Mouse (Mus musculus) kidney, postnatal 0 days (tissue): ENCODE results near the gene Hormad2. TPM values are rescaled to one million over a fixed set of nuclear protein-coding genes. Genes with fewer than 3 reads are reported as not detected.
A peak's percentile ranks its signal among the peaks of the same experiment; 100 is the strongest.

Experiments used
- ATAC-seq: fragments of 200-750 bp; cut with Nextera tagmentation; replicated peaks from 2 replicates; pipeline ENCODE4 v1.8.0; 2017; ENCODE audit warnings: low read depth, moderate number of reproducible peaks, moderate TSS enrichment, moderate library complexity; ENCODE audit not compliant: low FRiP score
- DNase-seq: peaks from one replicate; pipeline ENCODE4 v3.0.0-alpha.2; 2016; ENCODE audit warnings: low spot score
- H3K27ac ChIP-seq: fragments of 300-500 bp; sonication (generic); 2 replicates; pipeline ENCODE4 v1.5.1; 2014; ENCODE audit warnings: mild to moderate bottlenecking
- H3K27me3 ChIP-seq: fragments of 300-500 bp; sonication (generic); 2 replicates; pipeline ENCODE4 v1.6.1; 2014; ENCODE audit warnings: low read length, mixed read lengths; ENCODE audit not compliant: insufficient read depth
- H3K36me3 ChIP-seq: fragments of 300-500 bp; sonication (generic); 2 replicates; pipeline ENCODE4 v1.6.1; 2014; ENCODE audit warnings: low read length, mixed read lengths; ENCODE audit not compliant: insufficient read depth
- H3K4me1 ChIP-seq: fragments of 300-500 bp; sonication (generic); replicated peaks from 2 replicates; pipeline ENCODE4 v1.6.1; 2014; ENCODE audit warnings: antibody characterized with exemption, low read length, mixed read lengths; ENCODE audit not compliant: insufficient read depth
- H3K4me2 ChIP-seq: fragments of 300-500 bp; sonication (generic); 2 replicates; pipeline ENCODE4 v1.6.1; 2014; ENCODE audit warnings: mild to moderate bottlenecking, low read length, moderate library complexity, mixed read lengths
- H3K4me3 ChIP-seq: fragments of 300-500 bp; sonication (generic); replicated peaks from 2 replicates; pipeline ENCODE4 v1.5.1; 2014; ENCODE audit warnings: low read depth, low read length
- H3K9ac ChIP-seq: fragments of 300-500 bp; sonication (generic); 2 replicates; pipeline ENCODE4 v1.6.1; 2014; ENCODE audit warnings: low read depth, low read length
- H3K9me3 ChIP-seq: fragments of 300-500 bp; sonication (generic); replicated peaks from 2 replicates; pipeline ENCODE4 v1.6.1; 2016; ENCODE audit warnings: low read length, inconsistent platforms, mixed read lengths
- CTCF ChIP-seq: IDR thresholded peaks from 2 replicates; pipeline ENCODE4 v1.5.1; 2016; ENCODE audit warnings: antibody characterized with exemption, low read depth, mild to moderate bottlenecking, moderate library complexity
- WGBS: fragments of 180-500 bp; shearing (Covaris S2); extraction: QIAGEN DNeasy Blood & Tissue Kit; methylation state at CpG from one replicate; pipeline ENCODE4 v1.1.7; 2014; 5-methylcytosine and 5-hydroxymethylcytosine counted together
- polyA plus RNA-seq: library from polyadenylated mRNA; unstranded; fragments of >200 nt; fragmentation: Nextera tagmentation; extraction: Ambion mirVana; gene quantifications from 2 replicates; pipeline ENCODE4 v1.2.1, GENCODE M21; 2015

Gene Hormad2
- polyA plus RNA-seq, 1 experiment from 2014 or later, result 0.26 TPM

DNA sequence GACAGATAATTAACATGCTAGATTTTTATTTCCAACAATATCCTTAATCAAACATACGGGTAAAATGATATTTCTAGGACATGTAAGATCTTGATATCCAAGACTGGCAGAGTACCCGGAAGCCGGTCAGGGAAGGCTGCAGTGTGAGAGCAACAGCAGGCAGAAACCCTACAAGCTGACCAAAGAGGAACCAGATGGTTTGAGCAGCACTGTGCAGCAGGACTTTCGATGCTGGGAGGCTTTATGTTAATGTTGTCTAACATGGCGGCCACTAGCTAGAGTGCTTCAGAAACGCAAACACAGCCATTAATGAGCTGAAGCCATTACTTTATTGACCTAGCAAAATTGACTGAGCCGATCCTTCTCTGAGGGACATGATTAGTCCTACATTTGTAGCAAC, 58.6 kb downstream of the Hormad2 start:
- H3K4me3 ChIP-seq, result no peak overlapping the region
- no peaks in the 10 kb centered on the region for H3K36me3 ChIP-seq
- H3K9me3 ChIP-seq, result no peaks in the 10 kb centered on the region
- no peak overlapping the region for H3K4me2 ChIP-seq
- no peaks in the 10 kb centered on the region for H3K27me3 ChIP-seq
- DNase-seq (no peak), ATAC-seq (no peak)
- WGBS, result 86% methylated on average over 7 of the region's 7 CpGs
- H3K27ac ChIP-seq, result no peak overlapping the region
- no peak for TF ChIP-seq CTCF
- no peak overlapping the region for H3K9ac ChIP-seq
- no peaks in the 10 kb centered on the region for H3K4me1 ChIP-seq

DNA sequence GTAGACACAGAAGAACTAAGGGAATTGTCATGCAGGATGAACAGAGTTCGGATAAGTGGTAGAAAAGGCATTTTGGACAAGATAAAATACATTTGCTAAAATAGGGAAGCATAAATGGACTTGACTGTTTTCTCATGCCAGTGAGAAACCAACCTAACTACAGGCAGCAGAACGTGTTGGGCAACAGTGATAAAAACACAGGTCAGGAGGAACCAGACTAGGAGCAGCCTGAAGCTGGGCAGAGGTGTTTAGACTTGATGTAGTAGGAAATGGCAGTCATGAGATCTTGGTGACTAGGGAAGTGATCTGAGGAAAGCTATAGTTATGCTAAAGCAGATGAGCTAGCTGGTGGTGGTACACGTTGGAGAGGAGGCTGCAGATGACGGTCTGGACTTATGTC, 61.0 kb downstream of the Hormad2 start:
- no peak overlapping the region for H3K4me3 ChIP-seq
- no peak for TF ChIP-seq CTCF
- DNase-seq, result no peak
- H3K9me3 ChIP-seq, result no peaks in the 10 kb centered on the region
- no peaks in the 10 kb centered on the region for H3K27me3 ChIP-seq
- no peaks in the 10 kb centered on the region for H3K36me3 ChIP-seq
- no peak overlapping the region for H3K27ac ChIP-seq
- H3K4me1 ChIP-seq, result no peaks in the 10 kb centered on the region
- H3K4me2 ChIP-seq, result no peak overlapping the region
- no peak overlapping the region for H3K9ac ChIP-seq
- WGBS, result 68% methylated on average over 4 of the region's 4 CpGs
- no peak for ATAC-seq

DNA sequence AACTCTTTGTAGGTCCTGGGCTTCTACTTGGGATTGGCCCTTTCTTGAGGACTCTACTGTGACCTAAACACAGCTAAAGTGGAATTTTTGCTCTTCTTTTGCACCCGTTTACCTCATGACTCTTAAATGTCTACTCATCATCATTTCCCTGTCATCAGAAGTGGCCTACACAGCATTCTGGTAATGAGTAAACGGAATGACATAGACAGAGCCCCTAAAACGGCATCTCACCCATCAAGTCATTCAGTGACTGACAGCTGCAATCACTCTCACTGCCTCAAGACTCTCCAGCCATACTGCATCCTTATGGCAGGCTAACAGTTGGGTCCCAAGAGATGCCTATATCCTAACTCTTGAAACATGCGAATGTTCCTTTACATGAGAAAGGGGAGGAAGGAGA, 74.5 kb downstream of the Hormad2 start:
- no peaks in the 10 kb centered on the region for H3K9me3 ChIP-seq
- no peak overlapping the region for H3K4me2 ChIP-seq
- no peak overlapping the region for H3K27ac ChIP-seq
- H3K27me3 ChIP-seq, result no peaks in the 10 kb centered on the region
- 75% methylated on average over 4 of the region's 4 CpGs for WGBS
- H3K4me3 ChIP-seq, result no peak overlapping the region
- ATAC-seq (no peak), DNase-seq (no peak)
- H3K36me3 ChIP-seq, result no peaks in the 10 kb centered on the region
- H3K4me1 ChIP-seq, result no peaks in the 10 kb centered on the region
- TF ChIP-seq CTCF, result no peak
- no peak overlapping the region for H3K9ac ChIP-seq

DNA sequence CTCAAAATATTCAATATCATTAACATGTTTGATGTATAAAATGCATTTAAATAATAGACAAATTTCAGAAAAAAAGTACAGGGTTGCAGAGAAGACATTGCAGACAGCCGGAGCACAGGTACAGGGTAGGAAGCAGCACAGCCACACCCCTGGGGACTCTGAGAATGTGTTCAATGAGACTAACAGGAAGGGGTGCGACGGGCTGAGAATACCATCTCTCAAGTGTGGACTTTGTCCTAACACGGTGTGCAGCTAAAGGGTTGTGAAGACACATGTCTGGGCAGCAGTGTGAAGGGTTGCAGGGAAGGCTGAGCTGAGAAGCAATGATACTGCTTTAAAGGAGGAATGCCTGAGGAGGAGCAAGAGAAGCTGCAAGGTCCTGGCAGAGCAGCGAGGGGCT, 85.5 kb downstream of the Hormad2 start:
- WGBS, result 58% methylated on average over 5 of the region's 5 CpGs
- H3K4me2 ChIP-seq, result no peak overlapping the region
- H3K4me3 ChIP-seq, result no peak overlapping the region
- no peak overlapping the region for H3K9ac ChIP-seq
- ATAC-seq (no peak), DNase-seq (no peak)
- H3K36me3 ChIP-seq, result no peaks in the 10 kb centered on the region
- no peaks in the 10 kb centered on the region for H3K4me1 ChIP-seq
- no peak for TF ChIP-seq CTCF
- H3K27me3 ChIP-seq, result no peaks in the 10 kb centered on the region
- H3K9me3 ChIP-seq, result no peaks in the 10 kb centered on the region
- H3K27ac ChIP-seq, result no peak overlapping the region

DNA sequence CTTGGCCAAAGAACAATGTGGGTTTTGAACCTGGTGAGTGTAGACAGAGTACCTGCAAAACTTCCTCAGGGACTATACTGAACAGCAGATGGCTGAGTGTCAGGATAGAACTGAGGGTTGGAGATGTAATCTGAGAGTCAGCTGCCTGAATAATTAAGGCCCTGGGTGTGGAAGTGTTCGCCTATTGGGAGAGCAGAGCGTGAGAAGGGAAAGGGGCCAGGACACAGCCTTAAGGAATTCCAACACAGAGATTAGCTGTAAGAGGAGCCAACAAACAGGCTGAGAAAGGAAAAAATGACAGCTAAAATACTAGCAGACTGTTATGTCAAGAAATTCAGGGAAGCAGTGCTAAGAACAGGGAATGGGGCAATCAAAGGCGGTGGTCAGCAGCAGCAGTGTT, 88.3 kb downstream of the Hormad2 start:
- Histone ChIP-seq H3K4me2 (no peak overlapping the region), H3K4me3 (no peak overlapping the region), H3K4me1 (no peaks in the 10 kb centered on the region), H3K9me3 (no peaks in the 10 kb centered on the region), H3K27ac (no peak overlapping the region), H3K27me3 (no peaks in the 10 kb centered on the region), H3K36me3 (no peaks in the 10 kb centered on the region), H3K9ac (no peak overlapping the region)
- no peak for TF ChIP-seq CTCF
- DNase-seq (peak; percentile 7), ATAC-seq (no peak)
- 40% methylated on average over 3 of the region's 3 CpGs for WGBS

DNA sequence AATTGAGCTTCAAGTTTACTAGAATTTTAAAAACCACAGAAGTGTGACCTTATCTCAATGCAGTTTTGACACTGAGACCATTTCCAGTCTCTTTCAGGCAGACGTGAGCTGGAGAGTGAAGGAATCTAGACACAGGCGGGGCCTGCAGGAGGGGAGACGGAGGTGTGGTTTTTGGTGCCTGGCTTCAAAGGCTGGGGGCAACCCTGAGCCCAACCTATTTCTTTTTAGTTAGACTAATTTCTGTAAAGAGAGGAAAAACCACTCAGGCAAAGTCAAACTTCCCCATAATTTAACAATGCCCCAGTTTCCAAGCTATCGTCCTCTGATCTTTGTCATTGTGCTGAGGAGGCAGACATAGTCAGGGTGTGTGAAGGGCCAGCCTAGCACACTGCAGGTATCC, 97.0 kb downstream of the Hormad2 start:
- no peak overlapping the region for H3K27ac ChIP-seq
- WGBS, result 46% methylated on average over 4 of the region's 4 CpGs
- no peak for DNase-seq
- H3K4me1 ChIP-seq, result no peaks in the 10 kb centered on the region
- no peaks in the 10 kb centered on the region for H3K36me3 ChIP-seq
- no peak for TF ChIP-seq CTCF
- H3K27me3 ChIP-seq, result no peaks in the 10 kb centered on the region
- H3K4me2 ChIP-seq, result no peak overlapping the region
- H3K4me3 ChIP-seq, result no peak overlapping the region
- no peak overlapping the region for H3K9ac ChIP-seq
- no peaks in the 10 kb centered on the region for H3K9me3 ChIP-seq
- no peak for ATAC-seq

DNA sequence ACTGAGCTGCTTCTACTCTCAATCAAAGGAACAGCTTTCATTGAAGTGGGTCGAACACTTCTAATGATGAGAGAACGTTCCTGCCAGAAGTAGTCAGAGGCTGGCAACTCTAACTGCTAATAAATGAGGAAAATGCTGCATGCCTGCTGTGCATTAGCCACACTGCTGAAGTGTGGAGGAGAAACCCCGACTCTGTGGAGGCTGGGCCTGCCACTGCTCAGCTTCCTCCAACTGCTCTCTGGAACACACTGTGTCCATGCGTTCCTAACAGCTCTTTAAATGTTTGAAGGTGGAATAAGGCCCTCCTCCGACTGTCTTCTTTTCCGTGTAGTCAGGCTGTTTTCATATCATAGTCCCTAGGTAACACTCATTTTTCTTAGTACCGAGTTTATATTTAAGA, 98.9 kb downstream of the Hormad2 start:
- Histone ChIP-seq H3K9me3 (no peaks in the 10 kb centered on the region), H3K27me3 (no peaks in the 10 kb centered on the region), H3K9ac (no peak overlapping the region), H3K27ac (no peak overlapping the region), H3K4me1 (no peaks in the 10 kb centered on the region), H3K36me3 (no peaks in the 10 kb centered on the region), H3K4me3 (no peak overlapping the region), H3K4me2 (no peak overlapping the region)
- ATAC-seq (no peak), DNase-seq (no peak)
- whole genome bisulfite sequencing, result 55% methylated on average over 7 of the region's 7 CpGs
- no peak for TF ChIP-seq CTCF
